Mouse (Mus musculus) midbrain, embryonic 11.5 days (tissue): ENCODE data around the gene Sprn. TPM values are rescaled to one million over a fixed set of nuclear protein-coding genes. Genes with fewer than 3 reads are reported as not detected.

Experiments used
- ATAC-seq: fragments of 200-750 bp; cut with Nextera tagmentation; 2 replicates; pipeline ENCODE4 v1.8.0; 2017; ENCODE audit warnings: moderate TSS enrichment, moderate library complexity; ENCODE audit not compliant: low FRiP score
- DNase-seq: peaks from one replicate; pipeline ENCODE4 v3.0.0; 2015; ENCODE audit warnings: low spot score; ENCODE audit errors: missing footprints
- H3K27ac ChIP-seq: fragments of 300-500 bp; sonication (generic); 2 replicates; pipeline ENCODE4 v1.5.1; 2014; ENCODE audit warnings: low read depth, low read length
- H3K27me3 ChIP-seq: fragments of 300-500 bp; sonication (generic); 2 replicates; pipeline ENCODE4 v1.6.1; 2014; ENCODE audit warnings: mild to moderate bottlenecking, low read length, moderate library complexity, mixed read lengths; ENCODE audit not compliant: control insufficient read depth, insufficient read depth
- H3K36me3 ChIP-seq: fragments of 300-500 bp; sonication (generic); 2 replicates; pipeline ENCODE4 v1.6.1; 2014; ENCODE audit warnings: mild to moderate bottlenecking, low read length, moderate library complexity, mixed read lengths; ENCODE audit not compliant: control insufficient read depth, insufficient read depth
- H3K4me1 ChIP-seq: fragments of 300-500 bp; sonication (generic); 2 replicates; pipeline ENCODE4 v1.6.1; 2014; ENCODE audit warnings: low read length; ENCODE audit not compliant: control insufficient read depth, insufficient read depth
- H3K4me2 ChIP-seq: fragments of 300-500 bp; sonication (generic); 2 replicates; pipeline ENCODE4 v1.6.1; 2014; ENCODE audit warnings: mild to moderate bottlenecking, moderate library complexity
- H3K4me3 ChIP-seq: fragments of 300-500 bp; sonication (generic); 2 replicates; pipeline ENCODE4 v1.5.1; 2014; ENCODE audit warnings: low read depth, low read length
- H3K9ac ChIP-seq: fragments of 300-500 bp; sonication (generic); 2 replicates; pipeline ENCODE4 v1.6.1; 2014; ENCODE audit warnings: low read length
- H3K9me3 ChIP-seq: fragments of 300-500 bp; sonication (generic); 2 replicates; pipeline ENCODE4 v1.6.1; 2016; ENCODE audit warnings: low read length; ENCODE audit not compliant: control insufficient read depth
- WGBS: fragments of 180-500 bp; shearing (Covaris S2); extraction: QIAGEN DNeasy Blood & Tissue Kit; methylation state at CpG from one replicate; pipeline ENCODE4 v1.1.7; 2014; 5-methylcytosine and 5-hydroxymethylcytosine counted together
- polyA plus RNA-seq: library from polyadenylated mRNA; unstranded; fragments of >200 nt; fragmentation: Nextera tagmentation; extraction: Ambion mirVana; gene quantifications from 2 replicates; pipeline ENCODE4 v1.2.1, GENCODE M21; 2014

Gene Sprn
- polyA plus RNA-seq, result 0.59 and 0.89 TPM in 2 replicates

DNA sequence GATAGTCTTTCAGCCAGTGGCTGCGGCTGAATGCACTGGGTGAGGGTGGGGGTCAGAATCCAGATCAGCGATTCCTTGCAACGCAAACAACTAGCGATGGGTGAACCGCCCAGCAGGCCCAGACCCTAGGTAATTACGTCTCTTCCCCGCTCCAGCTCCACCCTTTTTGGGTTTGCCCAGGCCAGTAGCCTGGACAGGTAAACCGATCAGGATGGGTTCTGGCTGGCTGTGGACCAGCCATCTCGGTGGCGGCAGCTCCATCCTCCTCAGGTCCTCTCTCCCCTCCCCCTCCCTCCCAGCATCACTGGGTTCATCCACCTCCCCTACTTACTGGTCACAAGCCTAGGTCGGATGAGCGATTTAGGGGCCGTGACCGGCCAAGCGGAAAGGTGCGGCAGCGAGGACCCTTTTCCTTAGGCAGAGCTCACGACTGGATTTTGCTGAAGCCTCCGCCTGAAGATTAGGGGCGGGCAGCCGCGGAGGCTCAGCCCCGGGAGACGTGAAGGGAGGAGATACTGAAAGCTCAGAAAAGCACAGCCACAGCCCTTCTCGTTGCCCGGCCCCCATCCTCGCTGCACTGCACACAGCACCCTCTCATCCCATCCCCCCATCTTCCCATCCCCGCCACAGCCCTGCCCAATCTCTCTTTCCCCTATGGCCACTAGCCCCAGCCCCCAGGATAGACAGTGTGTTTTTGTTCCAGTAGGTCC, at the start of gene Sprn:
Gene Sprn, minus strand, starts transcription at position 660 of the 710 bp plus-strand sequence.
- Histone ChIP-seq H3K4me1 (peaks cover 11% of the 10 kb centered on the region), H3K4me2 (peak within 1 kb of the TSS; percentile 58), H3K9me3 (no peaks in the 10 kb centered on the region), H3K4me3 (peak within 1 kb of the TSS; percentile 31), H3K27ac (no peak within 1 kb of the TSS), H3K27me3 (peaks cover 11% of the 10 kb centered on the region), H3K36me3 (no peaks in the 10 kb centered on the region), H3K9ac (peak within 1 kb of the TSS; percentile 62)
- peak; percentile 68 for ATAC-seq
- under 1% methylated on average over 28 of the region's 28 CpGs for WGBS
- DNase-seq, result peak; percentile 93

DNA sequence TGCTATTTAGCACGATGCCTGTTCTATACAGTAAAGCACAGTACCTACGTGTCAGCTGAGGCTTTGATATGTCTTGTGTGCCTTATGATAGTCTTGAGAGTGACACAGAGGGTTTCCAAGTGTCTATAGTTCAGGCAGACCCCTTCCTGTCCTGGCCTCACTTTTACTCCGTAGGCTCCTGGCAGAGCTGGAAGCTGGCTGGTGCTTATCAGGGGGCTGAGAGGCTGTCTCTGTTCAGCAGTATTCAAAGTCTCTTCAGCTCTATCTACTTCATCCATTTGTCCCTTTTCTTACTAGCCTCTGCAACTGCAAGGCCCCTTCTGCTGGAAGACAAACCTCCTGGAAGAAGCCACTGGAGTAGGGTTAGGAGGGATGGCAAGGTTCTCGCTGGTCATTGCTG, 46.4 kb upstream of the Sprn start:
- Histone ChIP-seq H3K4me2 (no peak overlapping the region), H3K9ac (no peak overlapping the region), H3K27me3 (no peaks in the 10 kb centered on the region), H3K27ac (no peak overlapping the region), H3K36me3 (no peaks in the 10 kb centered on the region), H3K9me3 (no peaks in the 10 kb centered on the region), H3K4me3 (no peak overlapping the region), H3K4me1 (no peaks in the 10 kb centered on the region)
- WGBS, result 92% methylated on average over 4 of the region's 4 CpGs
- no peak for DNase-seq
- ATAC-seq, result no peak

- H3K27ac ChIP-seq, result no peak overlapping the region
- 84% methylated on average over 8 of the region's 8 CpGs for WGBS
- H3K36me3 ChIP-seq, result no peaks in the 10 kb centered on the region
- H3K9ac ChIP-seq, result no peak overlapping the region
- DNase-seq (peak; percentile 59), ATAC-seq (no peak)
- no peaks in the 10 kb centered on the region for H3K9me3 ChIP-seq
- H3K27me3 ChIP-seq, result no peaks in the 10 kb centered on the region
- no peak overlapping the region for H3K4me2 ChIP-seq
- H3K4me1 ChIP-seq, result no peaks in the 10 kb centered on the region
- no peak overlapping the region for H3K4me3 ChIP-seq
Observed at GRCm38 (mm10) chr7:140196002-140196401, 41.3 kb upstream of the Sprn start.

- WGBS, result 90% methylated on average over 4 of the region's 4 CpGs
- Histone ChIP-seq H3K9ac (no peak overlapping the region), H3K9me3 (no peaks in the 10 kb centered on the region), H3K4me2 (no peak overlapping the region), H3K36me3 (no peaks in the 10 kb centered on the region), H3K27ac (no peak overlapping the region), H3K4me1 (no peaks in the 10 kb centered on the region), H3K27me3 (no peaks in the 10 kb centered on the region), H3K4me3 (no peak overlapping the region)
- DNase-seq (no peak), ATAC-seq (no peak)
Observed at GRCm38 (mm10) chr7:140194031-140194430, 39.4 kb upstream of the Sprn start.

DNA sequence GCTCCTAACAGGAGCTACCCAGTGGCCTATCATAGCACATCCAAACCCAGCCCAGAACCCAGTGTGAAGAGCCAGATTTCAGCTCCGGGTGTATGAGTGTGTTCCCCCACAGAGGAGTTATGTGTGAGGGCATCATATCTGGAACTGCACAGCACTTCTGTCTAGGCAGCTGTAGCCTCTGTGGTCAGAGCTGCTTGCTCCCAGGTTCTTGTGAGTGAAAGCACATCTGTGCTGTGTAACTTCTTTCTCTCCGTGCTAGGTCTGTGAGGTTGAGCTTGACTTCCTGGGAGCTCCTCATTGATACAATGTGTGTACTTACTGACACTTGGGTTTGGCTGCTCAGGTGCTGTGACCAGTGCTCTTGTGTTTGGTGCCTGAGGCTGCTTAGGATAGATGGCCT, 38.2 kb upstream of the Sprn start:
- no peak overlapping the region for H3K4me3 ChIP-seq
- 86% methylated on average over 2 of the region's 2 CpGs for WGBS
- H3K27ac ChIP-seq, result no peak overlapping the region
- H3K4me1 ChIP-seq, result no peaks in the 10 kb centered on the region
- H3K36me3 ChIP-seq, result no peaks in the 10 kb centered on the region
- no peak overlapping the region for H3K4me2 ChIP-seq
- DNase-seq, result no peak
- H3K9me3 ChIP-seq, result no peaks in the 10 kb centered on the region
- no peak for ATAC-seq
- H3K27me3 ChIP-seq, result no peaks in the 10 kb centered on the region
- H3K9ac ChIP-seq, result no peak overlapping the region

DNA sequence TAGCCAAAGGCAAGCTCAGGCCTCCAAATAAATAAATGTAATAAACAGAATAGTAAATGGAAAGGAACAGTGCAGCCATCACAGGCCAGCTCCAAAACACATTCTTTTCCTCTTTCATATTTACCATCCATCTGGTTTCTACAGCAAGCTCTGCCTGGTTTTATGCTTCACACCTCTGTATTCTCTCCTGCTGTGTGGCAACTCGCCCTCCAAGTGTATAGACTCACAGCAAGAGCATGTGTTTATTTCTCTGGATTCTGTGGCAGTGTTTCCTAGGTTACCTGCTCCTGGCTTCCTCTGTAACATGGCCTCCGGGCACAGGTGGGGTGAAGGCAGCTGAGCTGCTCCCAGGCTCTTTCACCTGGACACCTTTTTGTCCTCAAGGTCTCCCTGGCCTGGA, 37.8 kb upstream of the Sprn start:
- DNase-seq, result peak; percentile 53
- WGBS, result 55% methylated on average over 2 of the region's 2 CpGs
- no peaks in the 10 kb centered on the region for H3K27me3 ChIP-seq
- no peak overlapping the region for H3K27ac ChIP-seq
- H3K9me3 ChIP-seq, result no peaks in the 10 kb centered on the region
- no peak for ATAC-seq
- no peaks in the 10 kb centered on the region for H3K4me1 ChIP-seq
- H3K9ac ChIP-seq, result no peak overlapping the region
- H3K4me3 ChIP-seq, result no peak overlapping the region
- no peak overlapping the region for H3K4me2 ChIP-seq
- no peaks in the 10 kb centered on the region for H3K36me3 ChIP-seq

GRCm38 (mm10) chr7:140190435-140190834, 35.8 kb upstream of the Sprn start:
- DNase-seq, result no peak
- no peak overlapping the region for H3K4me3 ChIP-seq
- ATAC-seq, result no peak

DNA sequence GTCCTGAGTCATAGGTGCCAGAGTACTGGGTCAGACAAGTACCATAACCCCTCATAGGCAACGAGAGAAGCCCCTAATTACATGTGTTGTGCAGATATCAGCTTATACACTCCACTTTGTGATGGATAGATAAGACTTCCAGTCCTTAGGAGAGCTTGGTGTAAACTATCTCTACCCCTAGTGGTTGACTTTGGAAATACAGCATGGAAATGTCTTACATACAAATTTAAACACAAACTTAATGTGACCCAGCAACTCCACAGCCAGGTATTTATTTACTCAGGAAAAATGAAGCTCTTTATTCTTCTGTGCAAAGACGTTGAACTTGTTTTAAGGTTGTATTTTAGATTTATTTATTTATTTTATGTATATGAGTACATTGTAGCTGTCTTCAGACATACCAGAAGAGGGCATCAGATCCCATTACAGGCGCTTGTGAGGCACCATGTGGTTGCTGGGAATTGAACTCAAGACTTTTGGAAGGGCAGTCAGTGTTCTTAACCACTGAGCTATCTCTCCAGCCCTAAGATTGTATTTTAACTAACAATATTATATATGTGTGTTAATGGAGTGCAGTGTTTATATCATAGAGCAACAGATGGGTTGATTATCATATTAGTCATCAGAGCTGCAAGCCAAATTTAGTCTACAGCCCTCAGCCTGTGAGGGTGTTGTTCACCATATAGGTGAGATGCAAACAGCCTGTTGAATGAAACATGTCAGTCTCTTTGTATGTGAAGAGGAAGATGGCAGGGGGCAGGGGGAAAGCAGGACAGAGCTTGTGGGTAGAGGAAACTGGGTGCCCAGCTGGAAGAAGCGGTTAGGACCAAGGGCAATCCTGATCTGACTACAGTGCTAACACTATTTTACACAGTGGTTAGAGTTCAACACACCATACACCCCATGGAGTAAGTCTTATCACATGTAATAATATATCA, 34.0 kb upstream of the Sprn start:
- peak; percentile 89 for DNase-seq
- WGBS, result 67% methylated on average over 4 of the region's 4 CpGs
- ATAC-seq, result no peak
- H3K4me1 ChIP-seq, result no peaks in the 10 kb centered on the region
- no peak overlapping the region for H3K4me2 ChIP-seq
- no peak overlapping the region for H3K27ac ChIP-seq
- no peak overlapping the region for H3K9ac ChIP-seq
- H3K9me3 ChIP-seq, result no peaks in the 10 kb centered on the region
- no peaks in the 10 kb centered on the region for H3K27me3 ChIP-seq
- H3K4me3 ChIP-seq, result no peak overlapping the region
- H3K36me3 ChIP-seq, result no peaks in the 10 kb centered on the region

More at GRCm38 (mm10) chr7:140190435-140190834, 35.8 kb upstream of the Sprn start:
- 85% methylated on average over 1 of the region's 1 CpGs for WGBS
- no peak overlapping the region for H3K27ac ChIP-seq
- H3K27me3 ChIP-seq, result no peaks in the 10 kb centered on the region
- no peaks in the 10 kb centered on the region for H3K9me3 ChIP-seq
- no peaks in the 10 kb centered on the region for H3K4me1 ChIP-seq
- H3K36me3 ChIP-seq, result no peaks in the 10 kb centered on the region
- H3K9ac ChIP-seq, result no peak overlapping the region
- no peak overlapping the region for H3K4me2 ChIP-seq
